In the genomic region with DNA sequence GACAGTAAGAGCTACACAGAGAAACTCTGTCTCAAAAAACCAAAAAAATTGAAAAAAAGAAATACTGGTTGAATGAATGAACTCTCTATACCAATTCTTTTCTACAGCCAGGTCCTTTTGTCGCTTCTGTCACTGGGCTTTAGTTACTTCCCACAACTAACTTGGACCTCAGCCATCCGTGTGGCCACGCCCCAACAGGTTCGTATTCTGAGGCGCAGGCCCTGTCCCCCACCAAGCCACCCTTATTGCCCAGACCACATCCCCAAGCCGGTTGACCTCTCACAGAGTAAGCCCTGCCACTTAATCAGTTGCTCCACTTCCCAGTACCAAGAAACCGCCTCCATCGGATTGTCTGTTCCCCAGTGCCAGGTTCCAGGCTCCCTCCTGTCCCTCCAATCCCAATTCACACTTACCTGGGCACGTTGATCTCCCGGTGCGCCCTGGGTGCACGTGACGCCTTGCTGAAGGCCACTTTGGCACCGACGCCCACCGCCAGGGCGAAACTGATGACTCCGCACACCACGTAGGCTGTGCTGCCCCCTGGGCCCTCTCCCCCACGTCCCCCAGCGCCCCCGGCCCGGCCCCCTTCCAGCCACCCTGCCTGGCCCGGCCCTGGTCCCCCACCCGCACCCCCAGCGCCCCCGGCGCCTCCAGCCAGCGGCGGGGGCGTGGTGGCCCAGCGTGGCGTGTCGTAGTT, we compare ENCODE assay signal across 8 mouse cellular contexts. TPM values are rescaled to one million over a fixed set of nuclear protein-coding genes. Genes with fewer than 3 reads are reported as not detected.
DNase-seq lines count a peak whose midpoint lies in the region; ATAC-seq lines count a peak whose summit lies in the region.

No protein-coding gene starts in this region.

- WGBS in forebrain, embryonic 15.5 days: 4% methylated on average over 34 of the region's 34 CpGs
- 4% methylated on average over 32 of the region's 34 CpGs for WGBS in limb, embryonic 15.5 days
- 5% methylated on average over 34 of the region's 34 CpGs for WGBS in neural tube, embryonic 12.5 days

- peak overlapping the region; percentile 86 for H3K27ac ChIP-seq in forebrain, embryonic 15.5 days (replicated peaks)
- H3K27ac ChIP-seq in limb, embryonic 15.5 days: no peak overlapping the region
- H3K27ac ChIP-seq in neural tube, embryonic 12.5 days: peak overlapping the region; percentile 50

- H3K9me3 ChIP-seq in forebrain, embryonic 15.5 days: no peaks in the 10 kb centered on the region
- H3K9me3 ChIP-seq in limb, embryonic 15.5 days: no peaks in the 10 kb centered on the region
- H3K9me3 ChIP-seq in neural tube, embryonic 12.5 days: no peaks in the 10 kb centered on the region

- peak overlapping the region; percentile 69 for H3K4me3 ChIP-seq in forebrain, embryonic 15.5 days
- peak overlapping the region; percentile 47 for H3K4me3 ChIP-seq in limb, embryonic 15.5 days
- peak overlapping the region; percentile 57 for H3K4me3 ChIP-seq in neural tube, embryonic 12.5 days

- peak; percentile 39 for ATAC-seq in forebrain, embryonic 15.5 days (replicated peaks)
- no peak for ATAC-seq in limb, embryonic 15.5 days (ENCODE audit: insufficient number of reproducible peaks, low FRiP score, low TSS enrichment, low read depth)
- 0 out of 2 replicates have a peak, but pooled peaks have one; percentile 8 for ATAC-seq in neural tube, embryonic 12.5 days (ENCODE audit: low FRiP score, low read depth)
- ATAC-seq in inflammation-experienced regulatory T-cells, adult 6 months: no peak

- H3K9ac ChIP-seq in forebrain, embryonic 15.5 days (replicated peaks): peak overlapping the region; percentile 83
- H3K9ac ChIP-seq in limb, embryonic 15.5 days: no peak overlapping the region
- peak overlapping the region; percentile 80 for H3K9ac ChIP-seq in neural tube, embryonic 12.5 days

- peak; percentile 32 for DNase-seq in layer of hippocampus, adult 11-12 months (ENCODE audit: low spot score)
- no peak for DNase-seq in layer of hippocampus, postnatal 36 days
- DNase-seq in ovary, postnatal 36 days (ENCODE audit: low spot score): no peak
- no peak for DNase-seq in adrenal gland, adult 2 months

- H3K36me3 ChIP-seq in forebrain, embryonic 15.5 days: peaks cover 3% of the 10 kb centered on the region; the same call in 1 of the 2 replicates
- H3K36me3 ChIP-seq in limb, embryonic 15.5 days: no peaks in the 10 kb centered on the region
- H3K36me3 ChIP-seq in neural tube, embryonic 12.5 days: no peaks in the 10 kb centered on the region

- peaks cover 10% of the 10 kb centered on the region for H3K4me1 ChIP-seq in forebrain, embryonic 15.5 days
- peaks cover 11% of the 10 kb centered on the region for H3K4me1 ChIP-seq in limb, embryonic 15.5 days
- peaks cover 12% of the 10 kb centered on the region for H3K4me1 ChIP-seq in neural tube, embryonic 12.5 days

- peak overlapping the region; percentile 92 for H3K4me2 ChIP-seq in forebrain, embryonic 15.5 days (replicated peaks)
- H3K4me2 ChIP-seq in limb, embryonic 15.5 days: peak overlapping the region; percentile 88
- peak overlapping the region; percentile 93 for H3K4me2 ChIP-seq in neural tube, embryonic 12.5 days (replicated peaks)

- H3K27me3 ChIP-seq in forebrain, embryonic 15.5 days: no peaks in the 10 kb centered on the region
- peaks cover 85% of the 10 kb centered on the region for H3K27me3 ChIP-seq in limb, embryonic 15.5 days
- H3K27me3 ChIP-seq in neural tube, embryonic 12.5 days (replicated peaks): peaks cover 40% of the 10 kb centered on the region

RNA-seq across cellular contexts. Expression of gene Shisa7, which starts 8.7 kb away (rescaled TPM):
- 100 to 1,000 TPM; 176 to 202 TPM for total RNA-seq in layer of hippocampus, postnatal 36 days (2021)
- polyA plus RNA-seq in forebrain, embryonic 15.5 days (2015; fragmentation: Nextera tagmentation; extraction: Ambion mirVana): 8.8 and 10.7 TPM in 2 replicates
- polyA plus RNA-seq in limb, embryonic 15.5 days (2015; fragmentation: Nextera tagmentation; extraction: Ambion mirVana): 0.32 and 0.46 TPM in 2 replicates
- 6.0 and 6.5 TPM in 2 replicates for polyA plus RNA-seq in neural tube, embryonic 12.5 days (2016; fragmentation: Nextera tagmentation; extraction: Ambion mirVana)
- polyA plus RNA-seq in inflammation-experienced regulatory T-cells, adult 6 months (2017; shearing (Covaris generic)): not detected
- 1 to 10 TPM; 1.9 TPM for total RNA-seq in adrenal gland, adult 2 months (2021)
- polyA plus RNA-seq in adrenal gland, adult 2 months (2012; rRNA removed): 2.9 and 4.0 TPM in 2 replicates

RNA-seq across cellular contexts. Expression of gene Ube2s, which starts 23.4 kb away (rescaled TPM):
- 100 to 1,000 TPM; 103 to 109 TPM for total RNA-seq in layer of hippocampus, postnatal 36 days (2021)
- 363 and 383 TPM in 2 replicates for polyA plus RNA-seq in forebrain, embryonic 15.5 days (2015; fragmentation: Nextera tagmentation; extraction: Ambion mirVana)
- polyA plus RNA-seq in limb, embryonic 15.5 days (2015; fragmentation: Nextera tagmentation; extraction: Ambion mirVana): 270 and 282 TPM in 2 replicates
- 380 and 386 TPM in 2 replicates for polyA plus RNA-seq in neural tube, embryonic 12.5 days (2016; fragmentation: Nextera tagmentation; extraction: Ambion mirVana)
- polyA plus RNA-seq in inflammation-experienced regulatory T-cells, adult 6 months (2017; shearing (Covaris generic)): 10 to 100 TPM; 13.2 to 64.5 (median 31.1) TPM
- 100 to 1,000 TPM in 1 of 2 experiments, 10 to 100 TPM in 1; 98.1 to 140 TPM for total RNA-seq in adrenal gland, adult 2 months (2021)
- polyA plus RNA-seq in adrenal gland, adult 2 months (2012; rRNA removed): 148 and 156 TPM in 2 replicates

RNA-seq across cellular contexts. Expression of gene Isoc2b, which starts 34.3 kb away (rescaled TPM):
- total RNA-seq in layer of hippocampus, postnatal 36 days (2021): 1 to 10 TPM; 4.0 to 7.8 TPM
- polyA plus RNA-seq in forebrain, embryonic 15.5 days (2015; fragmentation: Nextera tagmentation; extraction: Ambion mirVana): 3.7 and 4.8 TPM in 2 replicates
- polyA plus RNA-seq in limb, embryonic 15.5 days (2015; fragmentation: Nextera tagmentation; extraction: Ambion mirVana): 12.7 and 12.9 TPM in 2 replicates
- polyA plus RNA-seq in neural tube, embryonic 12.5 days (2016; fragmentation: Nextera tagmentation; extraction: Ambion mirVana): 4.8 and 5.4 TPM in 2 replicates
- polyA plus RNA-seq in inflammation-experienced regulatory T-cells, adult 6 months (2017; shearing (Covaris generic)): 10 to 100 TPM; 26.6 to 36.5 (median 34.4) TPM
- total RNA-seq in adrenal gland, adult 2 months (2021): 10 to 100 TPM; 10.9 to 23.8 TPM
- polyA plus RNA-seq in adrenal gland, adult 2 months (2012; rRNA removed): 75.4 and 78.2 TPM in 2 replicates

RNA-seq across cellular contexts. Expression of gene Isoc2a, which starts 41.2 kb away (rescaled TPM):
- total RNA-seq in layer of hippocampus, postnatal 36 days (2021): 10 to 100 TPM; 11.4 to 13.6 TPM
- polyA plus RNA-seq in forebrain, embryonic 15.5 days (2015; fragmentation: Nextera tagmentation; extraction: Ambion mirVana): 0.65 and 0.76 TPM in 2 replicates
- polyA plus RNA-seq in limb, embryonic 15.5 days (2015; fragmentation: Nextera tagmentation; extraction: Ambion mirVana): 0.86 and 1.0 TPM in 2 replicates
- 0.91 and 0.93 TPM in 2 replicates for polyA plus RNA-seq in neural tube, embryonic 12.5 days (2016; fragmentation: Nextera tagmentation; extraction: Ambion mirVana)
- under 1 TPM; 0.58 to 0.92 (median 0.70) TPM for polyA plus RNA-seq in inflammation-experienced regulatory T-cells, adult 6 months (2017; shearing (Covaris generic))
- total RNA-seq in adrenal gland, adult 2 months (2021): 10 to 100 TPM; 35.5 to 43.4 TPM
- polyA plus RNA-seq in adrenal gland, adult 2 months (2012; rRNA removed): 43.5 and 45.6 TPM in 2 replicates

RNA-seq across cellular contexts. Expression of gene Rpl28, which starts 43.1 kb away (rescaled TPM):
- 100 to 1,000 TPM; 454 to 487 TPM for total RNA-seq in layer of hippocampus, postnatal 36 days (2021)
- 224 and 256 TPM in 2 replicates for polyA plus RNA-seq in forebrain, embryonic 15.5 days (2015; fragmentation: Nextera tagmentation; extraction: Ambion mirVana)
- polyA plus RNA-seq in limb, embryonic 15.5 days (2015; fragmentation: Nextera tagmentation; extraction: Ambion mirVana): 298 and 362 TPM in 2 replicates
- 311 and 322 TPM in 2 replicates for polyA plus RNA-seq in neural tube, embryonic 12.5 days (2016; fragmentation: Nextera tagmentation; extraction: Ambion mirVana)
- polyA plus RNA-seq in inflammation-experienced regulatory T-cells, adult 6 months (2017; shearing (Covaris generic)): 100 to 1,000 TPM; 324 to 638 (median 419) TPM
- 1,000 to 10,000 TPM in 1 of 2 experiments, 100 to 1,000 TPM in 1; 958 to 1,234 TPM for total RNA-seq in adrenal gland, adult 2 months (2021)
- 237 and 255 TPM in 2 replicates for polyA plus RNA-seq in adrenal gland, adult 2 months (2012; rRNA removed)

Comparison
In these comparisons a context has a peak if more than half of its experiments do, and no peak if none do; other contexts are left out.
1. ATAC-seq: peak in forebrain, embryonic 15.5 days (single experiment) and neural tube, embryonic 12.5 days (single experiment); none in limb, embryonic 15.5 days (single experiment) and inflammation-experienced regulatory T-cells, adult 6 months (single experiment).
2. Peak in every context shown above with its lines, with median percentiles within 50 percentile points of each other: H3K4me2 ChIP-seq and H3K4me3 ChIP-seq.